Mouse (Mus musculus) CD8-positive naive resting alpha-beta T cell, adult 2 months (primary cell): Measurements from ENCODE around the gene AU022751.
"Not testable (repeated sequence)": the region's sequence is repeated elsewhere in the genome, so short reads cannot be mapped to it uniquely, and the experiment has no call there.

Experiments
- DNase-seq, 2 experiments: peaks; one replicate each; pipeline ENCODE4 v3.0.0; 2022; ENCODE audit warnings: low read depth in 2 of 2, low spot score in 2 of 2

AU022751 gene

DNA sequence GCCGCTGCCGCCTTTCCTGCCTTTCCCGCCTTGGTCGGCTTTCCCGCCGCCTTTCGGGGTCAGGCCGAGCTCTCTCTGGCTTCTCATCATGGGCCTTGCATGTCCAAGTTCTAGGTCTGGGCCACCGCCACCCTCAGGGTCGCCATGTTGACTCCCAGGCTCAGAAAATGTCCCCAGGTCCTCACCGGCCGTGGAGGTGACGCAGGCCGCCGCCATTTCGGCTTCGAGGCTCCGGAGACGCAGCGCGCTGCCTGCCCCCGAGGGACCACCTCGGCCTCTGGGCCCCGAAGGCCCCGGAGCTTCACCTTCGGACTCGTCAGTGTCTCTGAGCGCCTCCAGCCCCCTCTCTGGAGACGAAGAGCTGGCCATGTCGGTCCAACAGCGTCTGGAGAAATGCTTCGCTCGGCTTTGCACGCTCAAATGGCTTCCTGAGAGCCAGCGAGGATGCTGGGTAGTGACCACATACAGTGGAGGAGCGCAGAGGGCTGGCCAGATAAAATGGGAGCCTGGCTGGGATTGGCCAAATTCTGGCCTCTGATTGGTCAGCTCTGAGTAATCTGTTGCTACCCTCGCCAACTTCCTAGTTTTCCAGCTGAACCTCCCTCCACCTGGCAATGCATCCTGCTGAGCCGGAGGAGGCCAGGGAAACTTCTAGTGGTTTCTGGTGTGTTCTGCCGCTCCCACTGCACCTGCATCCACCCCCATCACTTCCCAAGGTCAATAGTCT is at the start of gene AU022751:
Gene AU022751 (minus strand): TSS at position 466 of the 727 bp plus-strand sequence.
- no peak for DNase-seq

DNA sequence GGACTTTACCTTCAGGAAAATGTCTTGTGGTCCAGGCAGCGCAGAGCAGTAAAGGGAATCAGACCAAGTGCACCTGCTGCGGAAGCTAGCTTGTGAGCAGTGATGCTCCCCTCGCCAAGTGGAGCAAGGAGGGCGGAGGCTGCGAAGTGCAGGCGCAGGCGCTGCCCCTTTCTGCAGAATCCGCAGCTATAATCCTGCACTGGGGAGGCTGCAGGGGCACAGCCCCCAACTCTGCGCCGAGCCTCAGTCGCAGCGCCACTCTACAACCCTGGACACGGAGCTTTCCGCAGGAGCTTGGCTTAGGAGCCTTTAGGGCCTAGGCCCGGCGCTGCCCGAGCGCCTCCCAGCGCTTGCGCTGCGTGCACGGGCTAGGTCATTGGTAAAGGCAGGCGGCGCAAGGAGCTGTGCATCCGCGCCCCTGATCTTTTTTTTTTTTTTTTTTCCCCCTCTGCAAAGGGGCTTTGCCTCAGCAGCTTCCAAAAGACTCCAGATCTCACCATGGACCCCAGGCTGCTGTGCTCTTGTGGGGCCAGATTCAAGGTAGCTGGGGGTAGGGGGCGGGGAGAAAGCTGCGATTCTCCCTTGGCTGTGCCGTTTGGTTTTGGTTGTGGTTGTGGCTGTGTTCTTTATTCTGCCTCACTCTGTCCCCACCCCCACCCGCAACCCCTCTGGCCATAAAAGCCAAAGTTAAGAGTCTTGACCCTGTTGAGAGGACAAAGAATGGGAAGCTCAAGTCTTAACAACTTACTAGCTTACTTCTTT is 9.0 kb upstream of the AU022751 start:
- DNase-seq, result no peak

DNA sequence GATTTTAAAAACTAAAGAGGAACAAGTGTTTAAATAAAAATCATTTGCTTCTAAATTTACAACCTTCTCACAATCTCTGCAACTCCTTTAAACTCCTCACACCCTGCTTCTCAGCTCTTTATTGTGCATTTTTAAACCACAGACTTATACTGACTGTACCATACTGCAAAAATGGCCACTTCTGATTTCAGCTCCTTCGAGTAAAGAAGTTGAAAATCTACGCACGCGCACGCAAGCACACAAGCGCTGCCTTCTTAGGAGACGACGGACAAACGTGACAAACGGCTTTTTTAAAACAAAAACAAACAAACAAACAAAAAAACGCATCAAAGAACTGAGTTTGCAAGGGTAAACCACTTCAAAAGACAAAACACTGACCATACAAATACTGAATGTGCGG is 8.3 kb upstream of the AU022751 start:
- DNase-seq, result no peak

DNA sequence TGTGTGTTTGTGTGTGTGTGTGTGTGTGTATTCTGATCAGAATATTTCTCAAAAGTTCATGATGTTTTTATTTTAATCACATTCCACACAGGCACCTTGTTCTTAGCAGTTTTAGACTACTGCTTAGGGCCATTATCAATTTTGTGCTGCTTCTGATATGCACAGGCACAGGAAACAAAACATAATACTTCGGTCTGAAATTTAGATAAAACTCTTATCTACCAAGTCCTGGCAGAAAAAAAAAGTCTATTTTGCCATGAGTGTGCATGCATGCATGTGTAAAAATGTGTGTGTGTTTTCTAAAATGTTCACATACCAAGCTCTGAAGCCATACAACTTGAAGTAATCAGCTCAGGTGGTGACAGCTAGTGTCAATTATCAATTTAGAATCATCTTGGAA is 21.7 kb downstream of the AU022751 start:
- no peak for DNase-seq

DNA sequence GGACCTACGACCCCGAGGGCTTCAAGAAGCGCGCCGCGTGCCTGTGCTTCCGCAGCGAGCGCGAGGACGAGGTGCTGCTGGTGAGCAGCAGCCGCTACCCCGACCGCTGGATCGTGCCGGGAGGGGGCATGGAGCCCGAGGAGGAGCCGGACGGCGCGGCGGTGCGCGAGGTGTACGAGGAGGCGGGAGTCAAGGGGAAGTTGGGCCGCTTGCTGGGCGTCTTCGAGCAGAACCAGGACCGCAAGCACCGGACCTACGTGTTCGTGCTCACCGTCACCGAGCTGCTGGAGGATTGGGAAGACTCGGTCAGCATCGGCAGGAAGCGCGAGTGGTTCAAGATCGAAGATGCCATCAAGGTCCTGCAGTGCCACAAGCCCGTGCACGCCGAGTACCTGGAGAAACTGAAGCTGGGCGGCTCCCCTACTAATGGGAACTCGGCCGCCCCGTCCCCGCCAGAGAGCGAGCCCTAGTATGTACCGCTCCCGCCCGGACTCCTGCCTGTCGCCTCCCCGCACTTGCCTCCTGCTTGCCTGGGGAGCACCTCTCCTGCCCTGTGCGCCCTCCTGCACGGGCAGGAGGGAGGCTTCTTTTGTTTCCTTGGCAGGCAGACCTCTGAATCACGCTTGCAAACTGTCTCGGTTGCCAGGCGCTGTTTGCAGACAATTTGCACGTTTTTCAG is 35.1 kb downstream of the AU022751 start:
- DNase-seq, result not testable (repeated sequence)

DNA sequence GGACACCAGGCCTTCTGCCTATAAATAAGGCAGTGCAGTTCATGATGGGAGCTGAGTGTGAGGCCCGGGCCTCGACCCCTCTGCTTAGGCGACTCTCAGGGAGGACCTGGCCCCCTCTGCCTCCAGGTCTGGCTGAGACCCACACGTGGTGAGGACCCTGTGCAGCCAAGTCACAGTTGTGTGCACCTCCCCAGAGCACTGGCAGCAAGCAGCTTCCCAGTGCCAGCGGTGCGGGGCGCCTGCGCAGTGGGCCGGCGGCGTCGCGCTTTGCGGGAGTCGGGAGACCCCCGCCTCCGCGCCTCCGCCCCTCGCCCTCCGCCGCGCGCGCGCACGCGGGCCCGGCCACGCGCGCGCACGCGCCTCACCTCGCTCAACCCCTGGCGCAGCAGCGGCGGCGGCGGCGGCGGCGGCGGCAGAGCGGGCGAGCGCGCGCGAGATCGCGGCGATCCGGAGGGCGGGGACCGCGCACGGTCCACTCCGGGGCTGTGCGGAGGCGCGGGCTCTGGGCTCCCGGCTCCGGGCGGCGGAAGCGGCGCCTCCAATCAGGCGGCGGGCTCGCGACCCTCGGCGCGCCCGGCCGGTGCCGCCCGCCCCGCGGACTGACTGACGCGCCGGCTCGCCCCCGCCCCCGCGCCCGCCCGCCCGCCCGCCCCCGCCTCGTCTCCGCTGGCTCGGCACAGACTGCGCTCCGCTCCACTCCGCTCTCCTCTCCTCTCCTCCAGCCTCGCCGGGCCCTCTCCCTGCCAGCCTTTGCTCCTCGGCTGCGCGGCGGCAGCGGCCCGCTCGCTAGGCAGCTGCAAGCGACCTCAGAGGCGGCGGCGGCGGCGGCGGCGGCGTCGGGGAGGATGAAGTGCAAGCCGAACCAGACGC is 35.9 kb downstream of the AU022751 start, which contains the start of gene Nudt11:
Gene Nudt11 (plus strand): TSS at position 388 of the 870 bp plus-strand sequence.
- not testable (repeated sequence) for DNase-seq
